10 mouse cellular contexts compared by ENCODE assay signal in genomic region chr4:135981524-135982063, GRCm38 (mm10). TPM values are rescaled to one million over a fixed set of nuclear protein-coding genes. Genes with fewer than 3 reads are reported as not detected.
DNase-seq lines count a peak whose midpoint lies in the region; ATAC-seq and TF ChIP-seq lines count a peak whose summit lies in the region.
"Had no signal": no experiment of that assay in that cellular context is flagged by ENCODE, and none has a peak within 500 bp of the region (broad histone marks: within the 10 kb centered on the region; RNA-seq: fewer than 3 reads in every experiment).

No protein-coding gene starts in this region.

- no peak overlapping the region for H3K4me3 ChIP-seq in lung, postnatal 0 days (ENCODE audit: low read depth, low read length)
- H3K4me3 ChIP-seq: heart, embryonic 10.5 days; lung, embryonic 15.5 days had no signal

- H3K27ac ChIP-seq in lung, postnatal 0 days (ENCODE audit: low read length), result no peak overlapping the region
- H3K27ac ChIP-seq: heart, embryonic 10.5 days; lung, embryonic 15.5 days had no signal

- no peak for TF ChIP-seq EP300 in lung, postnatal 0 days (IDR thresholded peaks at IDR 0.05)

- no peaks in the 10 kb centered on the region for H3K9me3 ChIP-seq in lung, postnatal 0 days (ENCODE audit: low read length)
- H3K9me3 ChIP-seq: heart, embryonic 10.5 days; lung, embryonic 15.5 days had no signal

- peaks cover 8% of the 10 kb centered on the region; the same call in 1 of the 2 replicates for H3K4me1 ChIP-seq in lung, postnatal 0 days (ENCODE audit: insufficient read depth, low read depth, low read length)

- no peak for TF ChIP-seq CTCF in lung, postnatal 0 days (IDR thresholded peaks at IDR 0.05)

- H3K36me3 ChIP-seq in lung, postnatal 0 days (ENCODE audit: insufficient read depth, low read length), result 0 out of 2 replicates have a peak, but pooled peaks cover 10% of the 10 kb centered on the region

- H3K9ac ChIP-seq in lung, postnatal 0 days (replicated peaks; ENCODE audit: low read depth), result no peak overlapping the region
- H3K9ac ChIP-seq: lung, embryonic 15.5 days had no signal

- no peak for ATAC-seq in lung, postnatal 0 days

- 61% methylated on average over 7 of the region's 7 CpGs for WGBS in lung, postnatal 0 days

- no peaks in the 10 kb centered on the region for H3K27me3 ChIP-seq in lung, postnatal 0 days (replicated peaks; ENCODE audit: insufficient read depth, low read length)
- H3K27me3 ChIP-seq: lung, embryonic 15.5 days had no signal

- H3K4me2 ChIP-seq in lung, postnatal 0 days (replicated peaks; ENCODE audit: low read depth, low read length), result no peak overlapping the region
- H3K4me2 ChIP-seq: lung, embryonic 15.5 days had no signal

- intact Hi-C loops in left cerebral cortex, postnatal 25 days (cut with DNase I), result no loop called here
- intact Hi-C loops in gastrocnemius, postnatal 14 days (cut with DNase I; ENCODE audit: low total_unique reads), result no loop called here

- peak; percentile 43 for DNase-seq in lung, postnatal 0 days (ENCODE audit: low spot score)
- DNase-seq in lung, postnatal 36 days, result no peak
- DNase-seq in cerebellum, postnatal 14 days, result peak; percentile 49 to 58
- peak; percentile 71 to 93 for DNase-seq in left cerebral cortex, postnatal 25 days (ENCODE audit: low spot score in 2 of 2)
- peak; percentile 80 for DNase-seq in telencephalon, adult 2 months (ENCODE audit: low read depth, low spot score)
- no peak for DNase-seq in gastrocnemius, postnatal 14 days
- no peak for DNase-seq in urinary bladder, adult 18-20 months (ENCODE audit: low spot score in 2 of 2)
- DNase-seq: thymus, postnatal 4 days had no signal

RNA-seq across cellular contexts. Expression of gene Pithd1, which starts 5.5 kb away (rescaled TPM):
- polyA plus RNA-seq in lung, postnatal 0 days (2015; fragmentation: Nextera tagmentation; extraction: Ambion mirVana), result 35.3 and 39.6 TPM in 2 replicates
- 10 to 100 TPM; 82.1 to 84.3 TPM for total RNA-seq in left cerebral cortex, postnatal 25 days (2021)
- 10 to 100 TPM; 20.4 to 21.4 TPM for total RNA-seq in gastrocnemius, postnatal 14 days (2021)

RNA-seq across cellular contexts. Expression of gene Lypla2, which starts 9.2 kb away (rescaled TPM):
- 103 and 115 TPM in 2 replicates for polyA plus RNA-seq in lung, postnatal 0 days (2015; fragmentation: Nextera tagmentation; extraction: Ambion mirVana)
- 10 to 100 TPM; 87.0 to 88.6 TPM for total RNA-seq in left cerebral cortex, postnatal 25 days (2021)
- 10 to 100 TPM; 28.9 to 29.2 TPM for total RNA-seq in gastrocnemius, postnatal 14 days (2021)

RNA-seq across cellular contexts. Expression of gene Gale, which starts 18.1 kb away (rescaled TPM):
- polyA plus RNA-seq in lung, postnatal 0 days (2015; fragmentation: Nextera tagmentation; extraction: Ambion mirVana), result 37.0 and 40.5 TPM in 2 replicates
- 10 to 100 TPM; 22.4 to 22.5 TPM for total RNA-seq in left cerebral cortex, postnatal 25 days (2021)
- total RNA-seq in gastrocnemius, postnatal 14 days (2021), result 1 to 10 TPM; 1.2 to 2.1 TPM

RNA-seq across cellular contexts. Expression of gene Hmgcl, which starts 35.3 kb away (rescaled TPM):
- polyA plus RNA-seq in lung, postnatal 0 days (2015; fragmentation: Nextera tagmentation; extraction: Ambion mirVana), result 63.6 and 67.7 TPM in 2 replicates
- 10 to 100 TPM; 29.5 TPM for total RNA-seq in left cerebral cortex, postnatal 25 days (2021)
- 10 to 100 TPM; 47.2 to 56.6 TPM for total RNA-seq in gastrocnemius, postnatal 14 days (2021)

RNA-seq across cellular contexts. Expression of gene Eloa, which starts 40.0 kb away (rescaled TPM):
- 25.6 and 26.8 TPM in 2 replicates for polyA plus RNA-seq in lung, postnatal 0 days (2015; fragmentation: Nextera tagmentation; extraction: Ambion mirVana)
- total RNA-seq in left cerebral cortex, postnatal 25 days (2021), result 10 to 100 TPM; 27.3 to 28.8 TPM
- 10 to 100 TPM; 46.2 to 46.7 TPM for total RNA-seq in gastrocnemius, postnatal 14 days (2021)

Comparison
In these comparisons a context has a peak if more than half of its experiments do, and no peak if none do; other contexts are left out.
1. DNase-seq: peak in lung, postnatal 0 days (single experiment), cerebellum, postnatal 14 days (2 of 2), left cerebral cortex, postnatal 25 days (2 of 2) and telencephalon, adult 2 months (single experiment); none in lung, postnatal 36 days (single experiment), gastrocnemius, postnatal 14 days (single experiment) and urinary bladder, adult 18-20 months (0 of 2).
2. RNA of gene Gale, which starts 18.1 kb away (total RNA-seq): 22.4 to 22.5 TPM in left cerebral cortex, postnatal 25 days; 1.2 to 2.1 TPM in gastrocnemius, postnatal 14 days; every median in the first group is over 4 times any median in the second.